Mouse (Mus musculus): ENCODE measurements around the gene Stk16. TPM values are rescaled to one million over a fixed set of nuclear protein-coding genes. Genes with fewer than 3 reads are reported as not detected.
A peak's percentile ranks its signal among the peaks of the same experiment; 100 is the strongest.
"Not testable (repeated sequence)": the region's sequence is repeated elsewhere in the genome, so short reads cannot be mapped to it uniquely, and the experiment has no call there.

Gene Stk16
- polyA plus RNA-seq, 1 experiment from 2014 or later, result 110 TPM

DNA sequence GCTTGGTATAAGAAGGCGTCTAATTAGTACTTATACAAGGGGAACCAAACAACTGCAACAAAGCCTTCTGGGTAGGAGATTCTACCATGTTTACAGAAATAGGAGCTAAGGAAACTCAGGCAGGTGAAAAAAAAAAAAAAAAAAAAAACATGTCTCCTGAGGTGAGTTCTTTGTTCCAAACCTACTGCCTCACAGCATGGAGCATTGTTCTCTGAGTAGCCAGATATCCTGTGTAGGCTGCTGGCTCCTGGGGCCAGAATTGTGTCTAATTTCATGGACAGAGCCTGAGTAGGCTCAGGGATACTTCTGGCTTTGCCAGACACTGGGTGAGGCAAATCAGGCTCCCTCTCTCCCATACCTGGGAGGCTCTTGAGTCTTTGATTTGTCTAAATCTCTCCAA, 17.0 kb downstream of the Stk16 start:
- Histone ChIP-seq H3K9me3 (replicated peaks) (no peaks in the 10 kb centered on the region), H3K27ac (no peak overlapping the region), H3K27me3 (replicated peaks) (no peaks in the 10 kb centered on the region), H3K9ac (no peak overlapping the region), H3K4me3 (no peak overlapping the region), H3K36me3 (no peaks in the 10 kb centered on the region), H3K4me1 (peaks cover 75% of the 10 kb centered on the region), H3K4me2 (no peak overlapping the region)
- WGBS (ENCODE audit: insufficient replicate concordance), result 88% methylated on average over 1 of the region's 1 CpGs
- ATAC-seq, result no peak

DNA sequence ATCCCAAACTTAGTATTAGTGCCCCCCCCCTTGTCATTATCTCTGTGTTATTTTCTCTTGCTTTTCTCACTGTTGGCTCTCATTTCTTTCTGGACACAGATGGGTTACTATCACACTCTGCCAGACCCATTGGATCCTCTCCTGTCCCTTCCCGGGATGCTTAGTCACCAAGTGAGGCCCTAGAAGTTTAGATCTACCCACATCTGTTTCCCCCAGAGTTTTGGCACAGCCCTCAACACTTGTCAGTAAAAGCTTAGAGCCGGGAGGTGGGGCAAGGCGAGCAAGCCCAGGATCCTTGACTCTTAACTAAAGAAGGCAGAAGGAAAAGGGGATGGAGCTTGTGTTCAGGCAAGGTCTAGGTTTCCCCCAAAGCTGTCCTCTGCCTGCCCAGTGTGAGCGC, 18.5 kb downstream of the Stk16 start:
- 33% methylated on average over 4 of the region's 4 CpGs for WGBS (ENCODE audit: insufficient replicate concordance)
- peak overlapping the region; percentile 44 for H3K4me2 ChIP-seq
- H3K27ac ChIP-seq, result peak overlapping the region; percentile 87
- no peak overlapping the region for H3K4me3 ChIP-seq
- H3K9me3 ChIP-seq (replicated peaks), result no peaks in the 10 kb centered on the region
- H3K4me1 ChIP-seq, result peaks cover 76% of the 10 kb centered on the region
- no peaks in the 10 kb centered on the region for H3K36me3 ChIP-seq
- H3K9ac ChIP-seq, result peak overlapping the region; percentile 34; the same call in 1 of the 2 replicates
- H3K27me3 ChIP-seq (replicated peaks), result no peaks in the 10 kb centered on the region
- peak; percentile 86 for ATAC-seq

DNA sequence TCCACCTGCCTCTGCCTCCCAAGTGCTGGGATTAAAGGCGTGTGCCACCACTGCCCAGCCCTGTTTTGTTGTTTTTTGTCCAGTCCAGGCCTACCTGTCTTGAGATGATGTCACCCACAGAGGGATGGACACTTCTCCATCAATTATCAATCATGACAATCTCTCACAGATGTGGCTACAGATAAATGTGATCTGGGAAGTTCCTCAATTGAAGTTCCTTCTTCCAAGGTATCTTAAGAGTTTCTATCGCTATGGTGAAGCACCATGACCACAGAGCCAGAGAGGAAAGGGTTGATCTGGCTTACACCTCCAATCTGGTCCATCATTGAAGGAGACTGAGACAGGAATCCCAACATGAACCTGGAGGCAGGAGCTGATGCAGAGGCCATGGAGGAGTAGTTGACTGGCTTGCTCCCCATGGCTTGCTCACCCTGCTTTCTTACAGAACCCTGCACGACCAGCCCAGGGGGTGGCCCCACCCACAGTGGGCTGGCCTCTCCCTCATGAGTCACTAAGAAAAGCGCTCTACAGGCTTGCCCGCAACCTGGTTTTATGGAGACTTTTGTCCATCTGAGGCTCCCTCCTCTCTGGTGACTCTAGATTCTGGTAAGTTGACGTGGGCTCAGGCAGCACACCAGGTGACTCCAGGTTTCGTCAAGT, 19.8 kb downstream of the Stk16 start:
- Histone ChIP-seq H3K4me1 (peaks cover 77% of the 10 kb centered on the region), H3K9ac (0 out of 2 replicates have a peak overlapping the region, but pooled peaks have one; percentile 37), H3K27ac (peak overlapping the region; percentile 87; the same call in 1 of the 2 replicates), H3K9me3 (replicated peaks) (no peaks in the 10 kb centered on the region), H3K4me3 (no peak overlapping the region), H3K4me2 (peak overlapping the region; percentile 12; the same call in 1 of the 2 replicates), H3K27me3 (replicated peaks) (no peaks in the 10 kb centered on the region), H3K36me3 (no peaks in the 10 kb centered on the region)
- peak; percentile 53 for ATAC-seq
- WGBS (ENCODE audit: insufficient replicate concordance), result 50% methylated on average over 7 of the region's 7 CpGs

DNA sequence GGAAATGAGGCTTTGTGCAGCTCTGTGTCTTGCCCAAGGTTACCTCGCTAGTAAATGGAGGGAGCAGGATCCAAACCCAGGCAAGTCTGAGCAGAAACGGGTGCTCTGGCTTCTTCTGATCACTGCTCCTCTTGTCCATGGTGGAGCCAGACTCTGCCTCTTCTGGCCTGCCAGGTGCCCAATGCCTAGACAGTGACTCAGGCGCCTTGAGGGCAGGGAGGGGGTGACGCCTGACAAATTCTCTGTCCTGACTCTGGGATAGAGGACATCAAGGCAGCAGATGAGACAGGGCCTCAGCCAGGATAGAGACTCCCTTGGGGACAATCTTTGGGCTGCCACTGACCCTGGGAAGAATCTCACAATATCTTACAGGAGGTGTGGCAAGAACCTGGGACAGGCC, 20.6 kb downstream of the Stk16 start:
- Histone ChIP-seq H3K9ac (0 out of 2 replicates have a peak overlapping the region, but pooled peaks have one; percentile 17), H3K4me2 (no peak overlapping the region), H3K36me3 (no peaks in the 10 kb centered on the region), H3K4me1 (peaks cover 77% of the 10 kb centered on the region), H3K27me3 (replicated peaks) (no peaks in the 10 kb centered on the region), H3K9me3 (replicated peaks) (no peaks in the 10 kb centered on the region), H3K27ac (peak overlapping the region; percentile 43), H3K4me3 (no peak overlapping the region)
- ATAC-seq, result no peak
- 62% methylated on average over 4 of the region's 4 CpGs for WGBS (ENCODE audit: insufficient replicate concordance)

DNA sequence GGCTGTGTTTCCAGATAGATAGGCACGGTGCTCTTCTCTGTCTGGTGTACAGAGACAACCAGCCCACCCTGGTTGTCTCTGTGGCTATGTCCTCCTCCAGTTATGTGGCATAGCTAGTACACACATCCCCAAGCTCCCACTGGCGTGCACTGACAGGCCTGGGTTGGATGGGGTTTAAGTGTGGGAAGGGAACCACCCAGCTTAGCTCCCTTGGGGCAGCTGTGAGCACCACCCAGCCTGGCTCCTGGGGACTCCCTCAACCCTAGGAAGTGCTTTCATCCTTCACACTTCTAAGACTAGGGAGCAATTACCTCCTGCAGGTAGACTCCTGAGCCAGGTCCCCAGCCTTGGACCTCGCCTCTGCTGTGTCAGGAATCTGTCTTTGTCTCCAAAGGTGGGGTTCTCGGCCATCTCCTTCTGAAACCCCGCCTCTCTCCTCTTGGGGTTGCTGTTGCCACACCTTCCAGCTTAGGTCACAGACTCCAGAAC, 21.1 kb downstream of the Stk16 start, which contains the start of gene A630095N17Rik:
Gene A630095N17Rik, minus strand, starts transcription at position 439 of the 489 bp plus-strand sequence.
- Histone ChIP-seq H3K4me3 (no peak within 1 kb of the TSS), H3K27me3 (replicated peaks) (no peaks in the 10 kb centered on the region), H3K36me3 (no peaks in the 10 kb centered on the region), H3K4me2 (peak within 1 kb of the TSS; percentile 21; the same call in 1 of the 2 replicates), H3K9me3 (replicated peaks) (no peaks in the 10 kb centered on the region), H3K4me1 (peaks cover 75% of the 10 kb centered on the region), H3K9ac (0 out of 2 replicates have a peak within 1 kb of the TSS, but pooled peaks have one; percentile 17), H3K27ac (peak within 1 kb of the TSS; percentile 43)
- no peak for ATAC-seq
- 69% methylated on average over 5 of the region's 5 CpGs for WGBS (ENCODE audit: insufficient replicate concordance)

DNA sequence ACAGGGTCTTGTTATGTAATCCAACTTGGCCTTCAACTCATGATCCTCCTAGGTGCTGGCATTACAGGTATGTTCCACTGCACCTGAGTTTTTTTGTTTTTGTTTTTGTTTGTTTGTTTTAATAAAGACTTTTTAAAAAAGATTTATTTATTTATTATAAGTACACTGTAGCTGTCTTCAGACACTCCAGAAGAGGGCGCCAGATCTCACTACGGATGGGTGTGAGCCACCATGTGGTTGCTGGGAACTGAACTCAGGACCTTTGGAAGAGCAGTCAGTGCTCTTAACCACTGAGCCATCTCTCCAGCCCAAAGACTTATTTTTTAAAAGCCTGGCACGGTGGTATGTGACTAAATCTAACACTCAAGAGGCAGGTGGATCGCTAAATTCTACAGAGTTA, 21.9 kb downstream of the Stk16 start:
- H3K27ac ChIP-seq; H3K36me3 ChIP-seq; H3K4me3 ChIP-seq; H3K27me3 ChIP-seq (replicated peaks); H3K9me3 ChIP-seq (replicated peaks); H3K9ac ChIP-seq; ATAC-seq; H3K4me2 ChIP-seq: not testable (repeated sequence)
- peaks cover 75% of the 10 kb centered on the region for H3K4me1 ChIP-seq
- WGBS (ENCODE audit: insufficient replicate concordance), result 60% methylated on average over 4 of the region's 4 CpGs

DNA sequence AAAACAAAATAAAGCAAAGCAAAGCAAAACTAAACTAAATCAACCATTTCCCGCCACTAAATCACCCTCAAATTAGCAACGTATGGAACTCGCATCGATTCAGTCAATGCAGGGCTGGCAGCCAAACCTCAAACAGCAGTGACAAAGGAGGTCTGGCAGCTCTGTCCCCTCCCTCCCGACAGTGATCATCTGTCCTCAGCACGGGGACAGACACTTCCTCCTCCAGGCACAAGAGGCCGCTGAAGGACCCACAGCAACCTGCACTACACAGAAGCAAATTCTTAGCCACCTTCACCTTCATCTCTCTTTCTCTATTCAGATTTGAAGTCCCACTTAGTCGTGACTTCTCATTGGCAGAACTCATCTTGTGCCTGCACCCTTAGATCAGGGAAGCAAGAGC, 24.0 kb downstream of the Stk16 start:
- no peaks in the 10 kb centered on the region for H3K9me3 ChIP-seq (replicated peaks)
- no peaks in the 10 kb centered on the region for H3K27me3 ChIP-seq (replicated peaks)
- H3K36me3 ChIP-seq, result peaks cover 11% of the 10 kb centered on the region
- H3K27ac ChIP-seq, result peak overlapping the region; percentile 98
- H3K4me3 ChIP-seq, result no peak overlapping the region
- H3K9ac ChIP-seq, result peak overlapping the region; percentile 13; the same call in 1 of the 2 replicates
- WGBS (ENCODE audit: insufficient replicate concordance), result 1% methylated on average over 8 of the region's 8 CpGs
- H3K4me1 ChIP-seq, result peaks cover 79% of the 10 kb centered on the region
- no peak for ATAC-seq
- peak overlapping the region; percentile 87 for H3K4me2 ChIP-seq

DNA sequence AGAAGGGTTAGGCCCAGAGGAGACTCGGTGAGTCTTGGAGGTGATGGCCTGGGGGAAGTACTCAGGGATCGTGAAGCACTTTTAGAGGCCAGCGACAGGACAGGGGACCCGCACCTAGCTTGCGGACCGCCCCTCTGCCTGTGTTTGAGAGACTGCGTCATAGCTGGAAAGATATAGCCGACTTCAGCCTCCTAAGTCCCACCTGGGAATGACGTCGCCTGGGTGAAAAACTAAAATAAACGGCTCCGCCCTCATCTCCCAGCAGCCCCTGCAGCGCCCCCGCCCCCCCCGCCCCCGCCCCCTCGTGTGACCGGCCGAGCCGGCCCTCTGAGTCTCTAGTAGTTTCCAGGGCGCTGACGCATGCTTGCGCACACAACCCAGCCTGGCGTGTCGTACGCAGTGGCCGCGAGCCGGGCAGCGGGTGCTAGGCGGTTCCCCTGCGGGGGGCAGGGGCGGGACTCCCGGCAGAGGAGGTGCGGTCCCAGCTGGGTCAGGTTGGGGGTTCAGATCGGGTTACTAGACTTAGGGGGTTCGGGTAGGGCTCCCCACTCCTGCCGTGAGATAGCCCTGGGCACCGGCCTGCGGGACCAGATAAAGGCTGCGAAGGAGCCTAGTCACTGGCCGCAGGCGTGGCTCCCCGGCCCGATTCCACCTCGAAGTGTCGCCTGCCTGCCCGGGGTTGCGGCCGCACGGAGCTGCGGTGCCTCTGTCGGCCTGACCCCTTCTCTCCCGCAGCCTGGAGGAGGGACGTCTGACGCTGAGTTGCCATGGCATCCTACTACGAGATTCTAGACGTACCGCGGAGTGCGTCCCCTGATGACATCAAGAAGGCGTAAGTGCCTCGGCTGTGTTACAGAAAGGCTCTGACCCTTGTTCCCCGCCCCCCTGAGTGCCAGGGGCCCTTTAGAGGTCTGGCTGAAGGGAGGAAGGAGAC, 25.7 kb downstream of the Stk16 start, which contains the start of gene Dnajb2:
Gene Dnajb2, plus strand, starts transcription at position 290 of the 934 bp plus-strand sequence.
- H3K4me1 ChIP-seq, result peaks cover 61% of the 10 kb centered on the region
- 1% methylated on average over 64 of the region's 64 CpGs for WGBS (ENCODE audit: insufficient replicate concordance)
- ATAC-seq, result peak; percentile 95

DNA sequence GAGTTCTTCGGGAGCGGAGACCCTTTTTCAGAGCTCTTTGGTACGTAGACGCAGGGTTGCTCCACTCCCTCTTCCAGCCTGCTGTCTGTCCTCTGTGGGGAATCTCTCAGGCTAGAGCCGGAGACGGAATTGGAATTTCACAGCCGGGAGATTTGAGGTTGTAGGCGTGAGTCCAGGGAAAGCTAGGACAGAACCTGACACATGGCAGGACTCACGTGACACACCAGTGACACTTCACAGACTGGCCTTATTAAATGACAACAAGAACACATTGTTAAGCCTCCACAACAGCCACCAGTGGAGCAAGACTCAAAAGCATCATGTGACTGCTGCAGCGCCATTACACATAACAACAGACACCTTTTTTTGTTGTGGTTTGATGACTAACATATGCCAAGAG, 29.0 kb downstream of the Stk16 start:
- Histone ChIP-seq H3K9ac (no peak overlapping the region), H3K27me3 (replicated peaks) (no peaks in the 10 kb centered on the region), H3K4me3 (no peak overlapping the region), H3K9me3 (replicated peaks) (no peaks in the 10 kb centered on the region), H3K4me1 (peaks cover 45% of the 10 kb centered on the region), H3K4me2 (no peak overlapping the region), H3K36me3 (peaks cover 46% of the 10 kb centered on the region), H3K27ac (no peak overlapping the region)
- no peak for ATAC-seq
- WGBS (ENCODE audit: insufficient replicate concordance), result 84% methylated on average over 10 of the region's 10 CpGs

More for the DNA sequence above, 25.7 kb downstream of the Stk16 start, which contains the start of gene Dnajb2:
- Histone ChIP-seq H3K4me3 (peak within 1 kb of the TSS; percentile 64), H3K9ac (peak within 1 kb of the TSS; percentile 79), H3K9me3 (replicated peaks) (no peaks in the 10 kb centered on the region), H3K27ac (peak within 1 kb of the TSS; percentile 98), H3K27me3 (replicated peaks) (no peaks in the 10 kb centered on the region), H3K36me3 (peaks cover 26% of the 10 kb centered on the region), H3K4me2 (peak within 1 kb of the TSS; percentile 87)

DNA sequence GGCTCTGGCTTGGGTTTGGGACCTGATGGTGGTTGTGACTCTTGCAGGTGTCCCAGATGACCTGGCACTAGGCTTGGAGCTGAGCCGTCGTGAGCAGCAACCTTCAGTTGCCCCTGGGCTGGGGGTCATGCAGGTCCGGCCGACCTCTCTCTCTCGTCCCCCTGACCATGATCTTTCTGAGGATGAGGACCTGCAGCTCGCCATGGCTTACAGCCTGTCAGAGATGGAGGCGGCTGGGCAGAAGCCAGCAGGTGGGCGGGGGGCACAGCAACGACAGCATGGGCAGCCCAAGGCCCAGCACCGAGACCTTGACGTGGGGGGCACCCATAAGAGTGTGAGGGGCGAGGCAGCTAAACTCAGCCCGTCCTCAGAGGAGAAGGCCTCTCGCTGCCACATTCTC, 32.8 kb downstream of the Stk16 start:
- no peak overlapping the region for H3K9ac ChIP-seq
- H3K36me3 ChIP-seq, result peaks cover 46% of the 10 kb centered on the region
- peaks cover 18% of the 10 kb centered on the region for H3K4me1 ChIP-seq
- no peak for ATAC-seq
- H3K9me3 ChIP-seq (replicated peaks), result no peaks in the 10 kb centered on the region
- no peak overlapping the region for H3K4me3 ChIP-seq
- no peak overlapping the region for H3K27ac ChIP-seq
- 84% methylated on average over 14 of the region's 14 CpGs for WGBS (ENCODE audit: insufficient replicate concordance)
- no peaks in the 10 kb centered on the region for H3K27me3 ChIP-seq (replicated peaks)
- no peak overlapping the region for H3K4me2 ChIP-seq

DNA sequence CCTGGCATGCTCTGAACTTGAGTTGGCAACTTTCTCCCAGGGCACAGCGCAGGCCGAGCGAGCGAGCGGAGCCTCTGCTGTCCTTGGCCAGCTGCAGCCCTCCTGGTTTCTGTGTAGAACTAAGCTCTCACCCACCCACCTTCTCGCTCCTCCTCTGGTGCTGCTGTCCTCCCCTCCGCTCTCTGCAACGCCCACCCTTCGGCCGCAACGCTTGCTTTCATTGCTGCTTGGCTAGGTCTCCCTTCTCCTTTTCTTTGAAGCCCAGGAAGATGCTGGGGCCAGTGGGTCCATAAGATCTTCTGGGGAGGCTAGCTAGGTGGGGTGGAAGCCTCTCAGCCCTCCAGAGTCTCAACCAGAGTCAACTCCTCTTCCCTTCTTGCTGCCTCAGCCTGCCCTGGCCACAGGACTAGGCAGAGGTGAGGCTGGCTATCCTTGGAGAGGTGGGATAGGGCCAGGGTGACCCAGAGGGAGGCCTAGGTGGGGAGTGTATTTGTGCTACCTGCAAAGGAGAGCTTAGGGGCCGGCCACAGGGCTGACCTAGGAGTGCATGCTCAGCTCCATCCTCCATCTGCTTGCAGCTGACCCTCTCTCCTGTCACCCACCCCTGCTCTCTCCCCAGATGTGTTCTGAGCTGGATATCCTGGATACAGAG, 33.7 kb downstream of the Stk16 start:
- Histone ChIP-seq H3K36me3 (peaks cover 38% of the 10 kb centered on the region), H3K9ac (no peak overlapping the region), H3K4me1 (peaks cover 12% of the 10 kb centered on the region), H3K4me2 (no peak overlapping the region), H3K27me3 (replicated peaks) (no peaks in the 10 kb centered on the region), H3K27ac (no peak overlapping the region), H3K4me3 (no peak overlapping the region), H3K9me3 (replicated peaks) (no peaks in the 10 kb centered on the region)
- ATAC-seq, result peak; percentile 16; the same call in 1 of the 2 replicates
- 85% methylated on average over 12 of the region's 12 CpGs for WGBS (ENCODE audit: insufficient replicate concordance)
